Mouse (Mus musculus): Measurements from ENCODE around the gene Pole2. TPM values are rescaled to one million over a fixed set of nuclear protein-coding genes. Genes with fewer than 3 reads are reported as not detected.

Gene Pole2
- 15.4 and 16.8 TPM in 2 replicates for polyA plus RNA-seq (2014; fragmentation: Nextera tagmentation; extraction: Ambion mirVana)

DNA sequence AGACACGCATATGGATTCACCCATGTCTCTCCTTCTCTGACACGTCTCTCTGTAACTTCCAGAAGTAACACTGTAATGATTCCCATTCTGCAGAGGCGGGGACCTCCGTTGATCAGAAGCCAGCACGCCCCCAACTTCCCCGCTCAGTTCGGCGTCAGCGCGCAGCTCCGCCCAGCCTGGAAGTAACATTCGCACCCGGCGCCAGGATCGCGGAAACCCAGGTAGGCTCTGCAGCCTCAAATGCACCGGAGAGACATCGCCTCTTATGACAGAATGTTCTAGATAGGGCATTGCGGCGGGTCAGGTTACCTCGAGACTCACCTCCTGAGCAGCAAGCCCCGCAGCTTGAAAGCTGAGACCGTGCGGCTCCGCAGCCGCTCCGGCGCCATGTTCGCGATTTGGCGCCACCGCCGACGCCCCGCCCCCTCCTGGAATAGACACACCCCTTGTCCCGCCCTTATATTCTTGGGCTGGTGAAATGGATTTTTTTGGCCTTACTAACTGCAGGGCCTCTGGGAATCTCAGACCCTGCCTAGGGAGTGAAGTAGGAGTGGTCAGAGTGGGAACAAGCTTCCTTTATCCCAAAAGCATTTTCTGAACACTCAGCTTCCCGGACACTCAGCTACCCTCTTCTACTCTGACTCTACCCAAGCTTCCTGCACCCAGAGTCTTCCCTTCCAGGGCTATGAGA, at the start of gene Pole2:
Pole2 (minus strand) TSS at position 420 of the 691 bp plus-strand sequence.
- Histone ChIP-seq H3K4me3 (ENCODE audit: control insufficient read depth in 1 of 2, insufficient read depth in 1 of 2, low read depth in 1 of 2, low read length in 2 of 2) (peak within 1 kb of the TSS; percentile 74 to 94), H3K36me3 (ENCODE audit: control insufficient read depth, insufficient read depth, low read length) (peaks cover 11% of the 10 kb centered on the region; the same call in 1 of the 2 replicates), H3K9ac (ENCODE audit: low read length) (peak within 1 kb of the TSS; percentile 76), H3K4me2 (ENCODE audit: low read length) (peak within 1 kb of the TSS; percentile 74), H3K27ac (replicated peaks in 1 of 2; ENCODE audit: control insufficient read depth in 1 of 2, insufficient read depth in 1 of 2, low read depth in 2 of 2, low read length in 2 of 2) (peak within 1 kb of the TSS; percentile 88 to 94), H3K27me3 (ENCODE audit: control insufficient read depth, insufficient read depth, low read length) (no peaks in the 10 kb centered on the region), H3K4me1 (ENCODE audit: control insufficient read depth in 2 of 2, insufficient read depth in 2 of 2, low read length in 2 of 2) (peaks cover 2 to 13% of the 10 kb centered on the region in 2 experiments; a peak in 3 of 4 replicates), H3K9me3 (ENCODE audit: control insufficient read depth, low read length) (no peaks in the 10 kb centered on the region)
- WGBS, result under 1% methylated on average over 37 of the region's 37 CpGs
- ATAC-seq (ENCODE audit: insufficient number of reproducible peaks, insufficient read depth, low FRiP score, low read depth), result peak; percentile 90

GRCm38 (mm10) chr12:69268956-69269355, 41.0 kb upstream of the Pole2 start:
- Histone ChIP-seq H3K4me3 (ENCODE audit: control insufficient read depth in 1 of 2, insufficient read depth in 1 of 2, low read depth in 1 of 2, low read length in 2 of 2) (no peak overlapping the region), H3K4me2 (ENCODE audit: low read length) (no peak overlapping the region), H3K27me3 (ENCODE audit: control insufficient read depth, insufficient read depth, low read length) (no peaks in the 10 kb centered on the region), H3K4me1 (ENCODE audit: control insufficient read depth in 2 of 2, insufficient read depth in 2 of 2, low read length in 2 of 2) (no peaks in the 10 kb centered on the region), H3K9ac (ENCODE audit: low read length) (no peak overlapping the region), H3K27ac (replicated peaks in 1 of 2; ENCODE audit: control insufficient read depth in 1 of 2, insufficient read depth in 1 of 2, low read depth in 2 of 2, low read length in 2 of 2) (no peak overlapping the region), H3K9me3 (ENCODE audit: control insufficient read depth, low read length) (no peaks in the 10 kb centered on the region), H3K36me3 (ENCODE audit: control insufficient read depth, insufficient read depth, low read length) (no peaks in the 10 kb centered on the region)
- 65% methylated on average over 2 of the region's 2 CpGs for WGBS
- no peak for ATAC-seq (ENCODE audit: insufficient number of reproducible peaks, insufficient read depth, low FRiP score, low read depth)

GRCm38 (mm10) chr12:69267956-69268632, 40.1 kb upstream of the Pole2 start:
- Histone ChIP-seq H3K27ac (replicated peaks in 1 of 2; ENCODE audit: control insufficient read depth in 1 of 2, insufficient read depth in 1 of 2, low read depth in 2 of 2, low read length in 2 of 2) (no peak overlapping the region), H3K4me2 (ENCODE audit: low read length) (no peak overlapping the region), H3K27me3 (ENCODE audit: control insufficient read depth, insufficient read depth, low read length) (no peaks in the 10 kb centered on the region), H3K4me3 (ENCODE audit: control insufficient read depth in 1 of 2, insufficient read depth in 1 of 2, low read depth in 1 of 2, low read length in 2 of 2) (no peak overlapping the region), H3K36me3 (ENCODE audit: control insufficient read depth, insufficient read depth, low read length) (no peaks in the 10 kb centered on the region), H3K9me3 (ENCODE audit: control insufficient read depth, low read length) (no peaks in the 10 kb centered on the region), H3K9ac (ENCODE audit: low read length) (no peak overlapping the region), H3K4me1 (ENCODE audit: control insufficient read depth in 2 of 2, insufficient read depth in 2 of 2, low read length in 2 of 2) (no peaks in the 10 kb centered on the region)
- ATAC-seq (ENCODE audit: insufficient number of reproducible peaks, insufficient read depth, low FRiP score, low read depth), result no peak
- WGBS, result 79% methylated on average over 11 of the region's 11 CpGs

- H3K4me2 ChIP-seq (ENCODE audit: low read length), result no peak overlapping the region
- ATAC-seq (ENCODE audit: insufficient number of reproducible peaks, insufficient read depth, low FRiP score, low read depth), result no peak
- WGBS, result 82% methylated on average over 3 of the region's 3 CpGs
- H3K27ac ChIP-seq (replicated peaks in 1 of 2; ENCODE audit: control insufficient read depth in 1 of 2, insufficient read depth in 1 of 2, low read depth in 2 of 2, low read length in 2 of 2), result no peak overlapping the region
- no peaks in the 10 kb centered on the region for H3K9me3 ChIP-seq (ENCODE audit: control insufficient read depth, low read length)
- H3K36me3 ChIP-seq (ENCODE audit: control insufficient read depth, insufficient read depth, low read length), result no peaks in the 10 kb centered on the region
- no peak overlapping the region for H3K9ac ChIP-seq (ENCODE audit: low read length)
- no peak overlapping the region for H3K4me3 ChIP-seq (ENCODE audit: control insufficient read depth in 1 of 2, insufficient read depth in 1 of 2, low read depth in 1 of 2, low read length in 2 of 2)
- no peaks in the 10 kb centered on the region for H3K4me1 ChIP-seq (ENCODE audit: control insufficient read depth in 2 of 2, insufficient read depth in 2 of 2, low read length in 2 of 2)
- H3K27me3 ChIP-seq (ENCODE audit: control insufficient read depth, insufficient read depth, low read length), result no peaks in the 10 kb centered on the region
These were observed 37.0 kb upstream of the Pole2 start for GRCm38 (mm10) chr12:69265031-69265430.

DNA sequence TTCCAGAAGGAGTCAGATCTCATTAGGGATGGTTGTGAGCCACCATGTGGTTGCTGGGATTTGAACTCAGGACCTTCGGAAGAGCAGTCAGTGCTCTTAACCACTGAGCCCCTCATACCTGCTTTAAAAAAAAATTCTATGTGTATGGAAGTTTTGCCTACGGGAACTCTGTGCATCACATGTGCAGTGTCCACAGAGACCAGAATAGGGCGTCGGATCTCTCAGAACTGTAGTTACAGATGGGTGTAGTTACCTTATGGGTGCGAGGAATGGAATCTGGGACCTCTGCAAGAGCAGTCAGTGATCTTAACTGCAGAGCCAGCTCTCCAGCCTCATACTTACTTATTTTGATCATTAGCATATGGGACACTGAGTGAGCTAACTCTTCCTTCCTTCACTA, 34.3 kb upstream of the Pole2 start:
- H3K36me3 ChIP-seq (ENCODE audit: control insufficient read depth, insufficient read depth, low read length), result no peaks in the 10 kb centered on the region
- H3K4me1 ChIP-seq (ENCODE audit: control insufficient read depth in 2 of 2, insufficient read depth in 2 of 2, low read length in 2 of 2), result no peaks in the 10 kb centered on the region
- ATAC-seq (ENCODE audit: insufficient number of reproducible peaks, insufficient read depth, low FRiP score, low read depth), result no peak
- WGBS, result 87% methylated on average over 5 of the region's 5 CpGs
- H3K27me3 ChIP-seq (ENCODE audit: control insufficient read depth, insufficient read depth, low read length), result no peaks in the 10 kb centered on the region
- no peak overlapping the region for H3K4me2 ChIP-seq (ENCODE audit: low read length)
- H3K9me3 ChIP-seq (ENCODE audit: control insufficient read depth, low read length), result no peaks in the 10 kb centered on the region
- no peak overlapping the region for H3K9ac ChIP-seq (ENCODE audit: low read length)
- no peak overlapping the region for H3K27ac ChIP-seq (replicated peaks in 1 of 2; ENCODE audit: control insufficient read depth in 1 of 2, insufficient read depth in 1 of 2, low read depth in 2 of 2, low read length in 2 of 2)
- no peak overlapping the region for H3K4me3 ChIP-seq (ENCODE audit: control insufficient read depth in 1 of 2, insufficient read depth in 1 of 2, low read depth in 1 of 2, low read length in 2 of 2)

DNA sequence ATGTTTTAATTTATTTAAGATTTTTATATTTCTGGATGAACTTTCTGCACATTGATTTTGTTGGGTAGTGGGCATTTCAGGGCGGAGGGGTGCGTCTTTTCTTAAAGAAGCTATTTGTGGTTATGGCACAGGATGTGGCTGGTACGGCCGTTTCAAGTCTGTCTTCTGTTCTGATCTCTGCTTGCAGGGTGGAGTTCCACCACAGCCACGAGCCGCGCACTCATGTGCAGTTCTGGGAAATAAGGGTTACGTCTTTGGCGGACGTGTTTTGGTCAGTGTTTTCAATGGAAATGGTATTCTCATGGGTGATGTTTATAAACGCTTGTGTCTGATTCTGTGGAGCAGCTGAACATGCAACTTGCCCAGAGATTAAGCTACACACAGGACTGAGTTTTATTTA, 29.8 kb upstream of the Pole2 start:
- no peak overlapping the region for H3K4me3 ChIP-seq (ENCODE audit: control insufficient read depth in 1 of 2, insufficient read depth in 1 of 2, low read depth in 1 of 2, low read length in 2 of 2)
- WGBS, result 83% methylated on average over 11 of the region's 11 CpGs
- no peak for ATAC-seq (ENCODE audit: insufficient number of reproducible peaks, insufficient read depth, low FRiP score, low read depth)

GRCm38 (mm10) chr12:69253806-69254205, 25.8 kb upstream of the Pole2 start:
- H3K27me3 ChIP-seq (ENCODE audit: control insufficient read depth, insufficient read depth, low read length), result no peaks in the 10 kb centered on the region
- H3K9ac ChIP-seq (ENCODE audit: low read length), result no peak overlapping the region
- ATAC-seq (ENCODE audit: insufficient number of reproducible peaks, insufficient read depth, low FRiP score, low read depth), result no peak
- 92% methylated on average over 1 of the region's 1 CpGs for WGBS
- no peaks in the 10 kb centered on the region for H3K9me3 ChIP-seq (ENCODE audit: control insufficient read depth, low read length)
- H3K27ac ChIP-seq (replicated peaks in 1 of 2; ENCODE audit: control insufficient read depth in 1 of 2, insufficient read depth in 1 of 2, low read depth in 2 of 2, low read length in 2 of 2), result no peak overlapping the region
- H3K4me1 ChIP-seq (ENCODE audit: control insufficient read depth in 2 of 2, insufficient read depth in 2 of 2, low read length in 2 of 2), result no peaks in the 10 kb centered on the region
- H3K36me3 ChIP-seq (ENCODE audit: control insufficient read depth, insufficient read depth, low read length), result no peaks in the 10 kb centered on the region
- no peak overlapping the region for H3K4me3 ChIP-seq (ENCODE audit: control insufficient read depth in 1 of 2, insufficient read depth in 1 of 2, low read depth in 1 of 2, low read length in 2 of 2)
- no peak overlapping the region for H3K4me2 ChIP-seq (ENCODE audit: low read length)

More for the DNA sequence above, 29.8 kb upstream of the Pole2 start:
- Histone ChIP-seq H3K27ac (replicated peaks in 1 of 2; ENCODE audit: control insufficient read depth in 1 of 2, insufficient read depth in 1 of 2, low read depth in 2 of 2, low read length in 2 of 2) (no peak overlapping the region), H3K27me3 (ENCODE audit: control insufficient read depth, insufficient read depth, low read length) (no peaks in the 10 kb centered on the region), H3K4me2 (ENCODE audit: low read length) (no peak overlapping the region), H3K9me3 (ENCODE audit: control insufficient read depth, low read length) (no peaks in the 10 kb centered on the region), H3K36me3 (ENCODE audit: control insufficient read depth, insufficient read depth, low read length) (no peaks in the 10 kb centered on the region), H3K4me1 (ENCODE audit: control insufficient read depth in 2 of 2, insufficient read depth in 2 of 2, low read length in 2 of 2) (no peaks in the 10 kb centered on the region), H3K9ac (ENCODE audit: low read length) (no peak overlapping the region)
